ENCODE assay signal across 23 mouse cellular contexts in genomic region chrX:12502364-12502763, GRCm38 (mm10).
DNase-seq lines count a peak whose midpoint lies in the region; ATAC-seq and TF ChIP-seq lines count a peak whose summit lies in the region.
"Had no signal": no experiment of that assay in that cellular context is flagged by ENCODE, and none has a peak within 500 bp of the region (broad histone marks: within the 10 kb centered on the region; RNA-seq: fewer than 3 reads in every experiment).

No protein-coding gene starts in this region.

- no peak overlapping the region for H3K4me2 ChIP-seq in midbrain, postnatal 0 days (ENCODE audit: low read depth, low read length, poor library complexity, severe bottlenecking)
- H3K4me2 ChIP-seq in midbrain, embryonic 14.5 days (ENCODE audit: low read length), result no peak overlapping the region
- H3K4me2 ChIP-seq in midbrain, embryonic 13.5 days (replicated peaks), result no peak overlapping the region
- H3K4me2 ChIP-seq: forebrain, embryonic 13.5 days; heart, embryonic 12.5 days; heart, embryonic 15.5 days; hindbrain, embryonic 14.5 days had no signal

- ATAC-seq in midbrain, postnatal 0 days (ENCODE audit: low FRiP score), result no peak
- no peak for ATAC-seq in midbrain, embryonic 14.5 days (ENCODE audit: low FRiP score, low TSS enrichment)
- no peak for ATAC-seq in midbrain, embryonic 13.5 days
- ATAC-seq: forebrain, embryonic 13.5 days; forebrain, embryonic 16.5 days; hindbrain, postnatal 0 days; Patski had no signal

- no peaks in the 10 kb centered on the region for H3K36me3 ChIP-seq in midbrain, embryonic 10.5 days
- no peaks in the 10 kb centered on the region for H3K36me3 ChIP-seq in midbrain, postnatal 0 days (ENCODE audit: insufficient read depth, low read length)
- no peaks in the 10 kb centered on the region for H3K36me3 ChIP-seq in midbrain, embryonic 14.5 days (ENCODE audit: control insufficient read depth, insufficient read depth, low read length)
- no peaks in the 10 kb centered on the region for H3K36me3 ChIP-seq in midbrain, embryonic 13.5 days
- H3K36me3 ChIP-seq: forebrain, embryonic 10.5 days; heart, embryonic 12.5 days; heart, embryonic 15.5 days; hindbrain, embryonic 10.5 days had no signal

- H3K9ac ChIP-seq in midbrain, postnatal 0 days (replicated peaks; ENCODE audit: low read length, poor library complexity, severe bottlenecking), result no peak overlapping the region
- no peak overlapping the region for H3K9ac ChIP-seq in midbrain, embryonic 14.5 days (replicated peaks; ENCODE audit: low read length)
- H3K9ac ChIP-seq in midbrain, embryonic 13.5 days (replicated peaks), result no peak overlapping the region
- H3K9ac ChIP-seq: forebrain, embryonic 13.5 days; heart, embryonic 12.5 days; heart, embryonic 15.5 days; hindbrain, embryonic 14.5 days had no signal

- H3K4me1 ChIP-seq in midbrain, embryonic 10.5 days, result peaks cover 11% of the 10 kb centered on the region; the same call in 1 of the 2 replicates
- H3K4me1 ChIP-seq in midbrain, postnatal 0 days (ENCODE audit: insufficient read depth, low read length), result no peaks in the 10 kb centered on the region
- H3K4me1 ChIP-seq in midbrain, embryonic 14.5 days (ENCODE audit: control insufficient read depth, insufficient read depth, low read length), result no peaks in the 10 kb centered on the region
- H3K4me1 ChIP-seq in midbrain, embryonic 13.5 days (replicated peaks), result peaks cover 5% of the 10 kb centered on the region; the same call in 1 of the 2 replicates
- H3K4me1 ChIP-seq: forebrain, embryonic 10.5 days; forebrain, embryonic 13.5 days; heart, embryonic 12.5 days; heart, embryonic 15.5 days; hindbrain, embryonic 10.5 days had no signal

- no peak for TF ChIP-seq CTCF in midbrain, postnatal 0 days (IDR thresholded peaks at IDR 0.05)

- peaks cover 67% of the 10 kb centered on the region for H3K27me3 ChIP-seq in midbrain, embryonic 10.5 days (ENCODE audit: low read depth, poor library complexity, severe bottlenecking)
- no peaks in the 10 kb centered on the region for H3K27me3 ChIP-seq in midbrain, postnatal 0 days (ENCODE audit: insufficient read depth, low read length)
- no peaks in the 10 kb centered on the region for H3K27me3 ChIP-seq in midbrain, embryonic 14.5 days (ENCODE audit: control insufficient read depth, insufficient read depth, low read length)
- H3K27me3 ChIP-seq in midbrain, embryonic 13.5 days, result no peaks in the 10 kb centered on the region
- H3K27me3 ChIP-seq: forebrain, embryonic 13.5 days had no signal

- no peaks in the 10 kb centered on the region for H3K9me3 ChIP-seq in midbrain, embryonic 10.5 days (replicated peaks)
- no peaks in the 10 kb centered on the region for H3K9me3 ChIP-seq in midbrain, postnatal 0 days (ENCODE audit: low read length)
- H3K9me3 ChIP-seq in midbrain, embryonic 14.5 days (ENCODE audit: control insufficient read depth, low read length), result no peaks in the 10 kb centered on the region
- H3K9me3 ChIP-seq in midbrain, embryonic 13.5 days, result no peaks in the 10 kb centered on the region
- H3K9me3 ChIP-seq: forebrain, embryonic 10.5 days; forebrain, embryonic 13.5 days; heart, embryonic 12.5 days; heart, embryonic 15.5 days; hindbrain, embryonic 10.5 days had no signal

- H3K4me3 ChIP-seq in midbrain, embryonic 10.5 days, result no peak overlapping the region
- no peak overlapping the region for H3K4me3 ChIP-seq in midbrain, postnatal 0 days (ENCODE audit: low read depth, low read length)
- H3K4me3 ChIP-seq in midbrain, embryonic 14.5 days (replicated peaks; ENCODE audit: low read depth, low read length), result no peak overlapping the region
- no peak overlapping the region for H3K4me3 ChIP-seq in midbrain, embryonic 13.5 days (replicated peaks)
- H3K4me3 ChIP-seq: forebrain, embryonic 10.5 days; forebrain, embryonic 13.5 days; heart, embryonic 12.5 days; heart, embryonic 15.5 days; hindbrain, embryonic 10.5 days had no signal

- 70% methylated on average over 4 of the region's 4 CpGs for WGBS in midbrain, embryonic 10.5 days
- WGBS in midbrain, postnatal 0 days, result 47% methylated on average over 4 of the region's 4 CpGs
- 41% methylated on average over 4 of the region's 4 CpGs for WGBS in midbrain, embryonic 14.5 days
- WGBS in midbrain, embryonic 13.5 days, result 55% methylated on average over 4 of the region's 4 CpGs

- DNase-seq in heart, adult 11 months, result peak; percentile 24
- no peak for DNase-seq in heart, adult 9 months (ENCODE audit: low spot score in 2 of 2)
- peak; percentile 17 for DNase-seq in midbrain, embryonic 10.5 days (ENCODE audit: low spot score)
- DNase-seq in midbrain, postnatal 0 days (ENCODE audit: low spot score), result no peak
- peak; percentile 4 for DNase-seq in midbrain, embryonic 14.5 days
- DNase-seq: adrenal gland, postnatal 36 days; cerebellum, adult 18-20 months; cerebellum, adult 9-10 months; cerebellum, postnatal 14 days; gastrocnemius, postnatal 10 days; gastrocnemius, postnatal 36 days; heart, postnatal 10 days; heart, postnatal 36 days had no signal

- peak overlapping the region; percentile 55; the same call in 1 of the 2 replicates for H3K27ac ChIP-seq in midbrain, embryonic 10.5 days (replicated peaks)
- no peak overlapping the region for H3K27ac ChIP-seq in midbrain, postnatal 0 days (ENCODE audit: low read depth, low read length)
- H3K27ac ChIP-seq in midbrain, embryonic 14.5 days (replicated peaks; ENCODE audit: low read depth, low read length), result no peak overlapping the region
- no peak overlapping the region for H3K27ac ChIP-seq in midbrain, embryonic 13.5 days
- H3K27ac ChIP-seq: forebrain, embryonic 10.5 days; forebrain, embryonic 13.5 days; heart, embryonic 15.5 days; hindbrain, embryonic 10.5 days; hindbrain, embryonic 14.5 days; hindbrain, postnatal 0 days had no signal

Comparison
In these comparisons a context has a peak if more than half of its experiments do, and no peak if none do; other contexts are left out.
1. DNase-seq: peak in heart, adult 11 months (single experiment), midbrain, embryonic 10.5 days (single experiment) and midbrain, embryonic 14.5 days (single experiment); none in heart, adult 9 months (0 of 2) and midbrain, postnatal 0 days (single experiment).